Mouse (Mus musculus) hindbrain, embryonic 10.5 days (tissue): ENCODE data around the gene Prss43. TPM values are rescaled to one million over a fixed set of nuclear protein-coding genes. Genes with fewer than 3 reads are reported as not detected.

Experiments
- DNase-seq: peaks from one replicate; pipeline ENCODE4 v3.0.0-alpha.2; 2017; ENCODE audit warnings: low spot score
- H3K27ac ChIP-seq: fragments of 300-500 bp; sonication (generic); 2 replicates; pipeline ENCODE4 v1.5.1; 2016; ENCODE audit warnings: mild to moderate bottlenecking, moderate library complexity
- H3K27me3 ChIP-seq: fragments of 300-500 bp; sonication (generic); 2 replicates; pipeline ENCODE4 v1.6.1; 2016; ENCODE audit warnings: mild to moderate bottlenecking; ENCODE audit not compliant: poor library complexity, insufficient read depth, severe bottlenecking
- H3K36me3 ChIP-seq: fragments of 300-500 bp; sonication (generic); 2 replicates; pipeline ENCODE4 v1.6.1; 2016; ENCODE audit warnings: mild to moderate bottlenecking, moderate library complexity
- H3K4me1 ChIP-seq: fragments of 300-500 bp; sonication (generic); replicated peaks from 2 replicates; pipeline ENCODE4 v1.6.1; 2016; ENCODE audit warnings: mild to moderate bottlenecking
- H3K4me3 ChIP-seq: fragments of 300-500 bp; sonication (generic); 2 replicates; pipeline ENCODE4 v1.5.1; 2016; ENCODE audit warnings: mild to moderate bottlenecking, moderate library complexity
- H3K9me3 ChIP-seq: fragments of 300-500 bp; sonication (generic); 2 replicates; pipeline ENCODE4 v1.6.1; 2016; ENCODE audit warnings: mild to moderate bottlenecking, moderate library complexity
- WGBS: fragments of 180-500 bp; shearing (Covaris S2); methylation state at CpG from one replicate; pipeline ENCODE4 v1.1.7; 2016; 5-methylcytosine and 5-hydroxymethylcytosine counted together
- polyA plus RNA-seq: library from polyadenylated mRNA; unstranded; fragments of >200 nt; fragmentation: Nextera tagmentation; extraction: Ambion mirVana; gene quantifications from 2 replicates; pipeline ENCODE4 v1.2.1, GENCODE M21; 2016

Prss43 gene
- polyA plus RNA-seq, 1 experiment from 2014 or later: not detected

GRCm38 (mm10) chr9:110879191-110879920, 52.9 kb downstream of the Prss43 start, which contains the start of gene Als2cl:
TSS of gene Als2cl (plus strand) at chr9:110879870.
- Histone ChIP-seq H3K27ac (peak within 1 kb of the TSS; percentile 67; the same call in 1 of the 2 replicates), H3K4me3 (peak within 1 kb of the TSS; percentile 64), H3K36me3 (no peaks in the 10 kb centered on the region), H3K9me3 (no peaks in the 10 kb centered on the region), H3K4me1 (peaks cover 34% of the 10 kb centered on the region), H3K27me3 (peaks cover 74% of the 10 kb centered on the region)
- 17% methylated on average over 12 of the region's 12 CpGs for WGBS
- DNase-seq: peak; percentile 23

- Histone ChIP-seq H3K4me3 (peak within 1 kb of the TSS; percentile 64), H3K9me3 (no peaks in the 10 kb centered on the region), H3K27ac (peak within 1 kb of the TSS; percentile 67; the same call in 1 of the 2 replicates), H3K36me3 (no peaks in the 10 kb centered on the region), H3K4me1 (peaks cover 26% of the 10 kb centered on the region), H3K27me3 (peaks cover 72% of the 10 kb centered on the region)
- under 1% methylated on average over 57 of the region's 57 CpGs for WGBS
- DNase-seq: peak; percentile 40
Measured at GRCm38 (mm10) chr9:110879998-110880561, 53.6 kb downstream of the Prss43 start, which contains the start of gene Tmie. TSS of gene Tmie (minus strand) at chr9:110880113.

- peak overlapping the region; percentile 64 for H3K4me3 ChIP-seq
- H3K27ac ChIP-seq: no peak overlapping the region
- WGBS: 73% methylated on average over 4 of the region's 4 CpGs
- H3K4me1 ChIP-seq: peaks cover 20% of the 10 kb centered on the region
- no peak for DNase-seq
- H3K27me3 ChIP-seq: peaks cover 68% of the 10 kb centered on the region
- H3K36me3 ChIP-seq: no peaks in the 10 kb centered on the region
- H3K9me3 ChIP-seq: no peaks in the 10 kb centered on the region
Measured at GRCm38 (mm10) chr9:110880772-110881171, 54.3 kb downstream of the Prss43 start.

Other genes with a start within 250 kb of the Prss43 start
- 39.9 and 49.9 TPM in 2 replicates for gene Nradd, start 202.2 kb upstream of the Prss43 start, polyA plus RNA-seq
- gene Nbeal2, start 172.5 kb upstream of the Prss43 start, polyA plus RNA-seq: 1.4 and 1.7 TPM in 2 replicates
- gene Ccdc12, start 170.2 kb upstream of the Prss43 start, polyA plus RNA-seq: 173 and 180 TPM in 2 replicates
- gene Myl3, start 84.8 kb upstream of the Prss43 start, polyA plus RNA-seq: 2.0 TPM in 1 of 2 replicates, not detected in the other
- 31.6 and 38.7 TPM in 2 replicates for gene Pth1r, start 79.5 kb upstream of the Prss43 start, polyA plus RNA-seq
- gene Prss42, start 28.5 kb upstream of the Prss43 start, polyA plus RNA-seq: not detected in 2 replicates
- gene Prss44, start 12.7 kb upstream of the Prss43 start, polyA plus RNA-seq: not detected in 2 replicates
- gene Prss45, start 7.9 kb downstream of the Prss43 start, polyA plus RNA-seq: not detected in 2 replicates
- not detected in 2 replicates for gene Prss46, start 17.8 kb downstream of the Prss43 start, polyA plus RNA-seq
- 0.68 and 0.88 TPM in 2 replicates for gene Prss50, start 31.3 kb downstream of the Prss43 start, polyA plus RNA-seq
- gene Als2cl, start 53.2 kb downstream of the Prss43 start, polyA plus RNA-seq: 0.77 and 1.1 TPM in 2 replicates
- 0.18 and 0.47 TPM in 2 replicates for gene Tmie, start 53.4 kb downstream of the Prss43 start, polyA plus RNA-seq
- not detected in 2 replicates for gene Fam240a, start 90.2 kb downstream of the Prss43 start, polyA plus RNA-seq
- gene Tdgf1, start 119.5 kb downstream of the Prss43 start, polyA plus RNA-seq: not detected in 2 replicates
- 0.33 TPM in 1 of 2 replicates, not detected in the other for gene Lrrc2, start 124.9 kb downstream of the Prss43 start, polyA plus RNA-seq
- gene Rtp3, start 163.9 kb downstream of the Prss43 start, polyA plus RNA-seq: 0.14 TPM in 1 of 2 replicates, not detected in the other
- 0.27 TPM in 1 of 2 replicates, not detected in the other for gene Ltf, start 192.6 kb downstream of the Prss43 start, polyA plus RNA-seq
- gene Ccrl2, start 230.8 kb downstream of the Prss43 start, polyA plus RNA-seq: 0.70 and 0.76 TPM in 2 replicates